Mouse (Mus musculus) cerebellum, adult 2 months (tissue): ENCODE data around the gene Cox8b. TPM values are rescaled to one million over a fixed set of nuclear protein-coding genes. Genes with fewer than 3 reads are reported as not detected.
"Not testable (repeated sequence)": the region's sequence is repeated elsewhere in the genome, so short reads cannot be mapped to it uniquely, and the experiment has no call there.

Experiments used
- DNase-seq, 2 experiments: peaks; one replicate each; pipeline ENCODE4 v3.0.0; 2021
- H3K27ac ChIP-seq: fragments of 200-500 bp; 2 replicates; pipeline ENCODE4 v1.5.1; 2012; ENCODE audit warnings: low read length, control low read depth, inconsistent platforms; ENCODE audit not compliant: insufficient read depth
- H3K27me3 ChIP-seq: fragments of 200-500 bp; 2 replicates; pipeline ENCODE4 v1.6.1; 2012; ENCODE audit warnings: inconsistent platforms, mild to moderate bottlenecking, low read length, moderate library complexity; ENCODE audit not compliant: control insufficient read depth, insufficient read depth
- H3K4me1 ChIP-seq: fragments of 200-500 bp; 2 replicates; pipeline ENCODE4 v1.6.1; 2011; ENCODE audit warnings: low read length; ENCODE audit not compliant: control insufficient read depth, insufficient read depth
- H3K4me3 ChIP-seq: fragments of 200-500 bp; replicated peaks from 2 replicates; pipeline ENCODE3; 2011; ENCODE audit warnings: mild to moderate bottlenecking, low read depth, low read length, control low read depth; ENCODE audit not compliant: insufficient read depth
- CTCF ChIP-seq: fragments of 200-500 bp; IDR thresholded peaks from 2 replicates; pipeline ENCODE4 v1.5.1; 2011; ENCODE audit warnings: low read depth, mild to moderate bottlenecking, control low read depth, low read length, moderate library complexity, borderline replicate concordance; ENCODE audit not compliant: insufficient read depth
- POLR2A ChIP-seq: fragments of 200-500 bp; IDR thresholded peaks from 2 replicates; pipeline ENCODE4 v1.6.1; 2011; ENCODE audit warnings: low read length, control low read depth, borderline replicate concordance; ENCODE audit not compliant: insufficient read depth
- WGBS: fragments of 180-500 bp; shearing (Covaris S2); methylation state at CpG from one replicate; pipeline ENCODE4 v1.1.7; 2018; 5-methylcytosine and 5-hydroxymethylcytosine counted together
- polyA plus RNA-seq: library from polyadenylated mRNA; depleted of rRNA; stranded (reverse); fragments of >200 nt; gene quantifications from 2 replicates; pipeline ENCODE4 v1.2.3, GENCODE M21; 2012

Cox8b gene
- polyA plus RNA-seq, 1 experiment = 7.9 TPM

GRCm38 (mm10) chr7:140899121-140899520, 1.1 kb downstream of the Cox8b start:
- 59% methylated on average over 3 of the region's 3 CpGs for WGBS
- no peak overlapping the region for H3K27ac ChIP-seq
- no peak for DNase-seq
- H3K27me3 ChIP-seq = no peaks in the 10 kb centered on the region
- no peaks in the 10 kb centered on the region for H3K4me1 ChIP-seq
- no peak for TF ChIP-seq CTCF
- no peak for TF ChIP-seq POLR2A
- no peak overlapping the region for H3K4me3 ChIP-seq

GRCm38 (mm10) chr7:140897863-140898262, 2.4 kb downstream of the Cox8b start:
- Histone ChIP-seq H3K27ac (no peak overlapping the region), H3K27me3 (no peaks in the 10 kb centered on the region), H3K4me1 (no peaks in the 10 kb centered on the region), H3K4me3 (no peak overlapping the region)
- DNase-seq = no peak
- WGBS = 90% methylated on average over 7 of the region's 7 CpGs
- TF ChIP-seq CTCF (no peak), POLR2A (no peak)

GRCm38 (mm10) chr7:140894611-140895010, 5.6 kb downstream of the Cox8b start:
- 88% methylated on average over 3 of the region's 3 CpGs for WGBS
- DNase-seq = no peak

GRCm38 (mm10) chr7:140894031-140894430, 6.2 kb downstream of the Cox8b start:
- WGBS = 82% methylated on average over 7 of the region's 7 CpGs
- DNase-seq = no peak
- no peaks in the 10 kb centered on the region for H3K4me1 ChIP-seq
- H3K27ac ChIP-seq = no peak overlapping the region
- no peaks in the 10 kb centered on the region for H3K27me3 ChIP-seq
- H3K4me3 ChIP-seq = no peak overlapping the region
- TF ChIP-seq POLR2A = no peak
- TF ChIP-seq CTCF = no peak

More at GRCm38 (mm10) chr7:140894611-140895010, 5.6 kb downstream of the Cox8b start:
- H3K27me3 ChIP-seq = no peaks in the 10 kb centered on the region
- H3K4me3 ChIP-seq = no peak overlapping the region
- TF ChIP-seq CTCF = no peak
- TF ChIP-seq POLR2A = no peak
- H3K27ac ChIP-seq = no peak overlapping the region
- H3K4me1 ChIP-seq = no peaks in the 10 kb centered on the region

GRCm38 (mm10) chr7:140890636-140891035, 9.6 kb downstream of the Cox8b start:
- H3K4me3 ChIP-seq, DNase-seq, H3K27me3 ChIP-seq, H3K4me1 ChIP-seq, H3K27ac ChIP-seq: not testable (repeated sequence)
- WGBS = 96% methylated on average over 16 of the region's 16 CpGs

GRCm38 (mm10) chr7:140882469-140882803, 17.8 kb downstream of the Cox8b start:
- Histone ChIP-seq H3K27ac (no peak overlapping the region), H3K27me3 (no peaks in the 10 kb centered on the region), H3K4me3 (peak overlapping the region; percentile 98), H3K4me1 (no peaks in the 10 kb centered on the region; the same call in 1 of the 2 replicates)
- DNase-seq = no peak
- TF ChIP-seq CTCF (no peak), POLR2A (no peak)
- under 1% methylated on average over 12 of the region's 12 CpGs for WGBS

- H3K27ac ChIP-seq = peak within 1 kb of the TSS; percentile 76
- H3K4me1 ChIP-seq = no peaks in the 10 kb centered on the region; the same call in 1 of the 2 replicates
- DNase-seq = peak; percentile 93 to 94
- peak within 1 kb of the TSS; percentile 98 for H3K4me3 ChIP-seq
- WGBS = under 1% methylated on average over 58 of the region's 59 CpGs
- no peaks in the 10 kb centered on the region for H3K27me3 ChIP-seq
- TF ChIP-seq POLR2A (peak; percentile 82), CTCF (no peak)
Measured at GRCm38 (mm10) chr7:140881696-140882468, 18.4 kb downstream of the Cox8b start, which contains the start of the genes Psmd13 and Sirt3. Psmd13 (plus strand) TSS chr7:140881968. Sirt3 (minus strand) TSS chr7:140882309.

- DNase-seq = no peak
- no peaks in the 10 kb centered on the region for H3K27me3 ChIP-seq
- H3K4me1 ChIP-seq = no peaks in the 10 kb centered on the region; the same call in 1 of the 2 replicates
- TF ChIP-seq POLR2A (no peak), CTCF (no peak)
- peak overlapping the region; percentile 98 for H3K4me3 ChIP-seq
- peak overlapping the region; percentile 76; the same call in 1 of the 2 replicates for H3K27ac ChIP-seq
- WGBS = 4% methylated on average over 8 of the region's 8 CpGs
Measured at GRCm38 (mm10) chr7:140880865-140881515, 19.3 kb downstream of the Cox8b start.
